Mouse (Mus musculus) MEL (cell line): Measurements from ENCODE around the gene Rom1. TPM values are rescaled to one million over a fixed set of nuclear protein-coding genes. Genes with fewer than 3 reads are reported as not detected.
A peak's percentile ranks its signal among the peaks of the same experiment; 100 is the strongest.

Experiments used
- DNase-seq: peaks from one replicate; pipeline ENCODE4 v3.0.0; 2011; ENCODE audit warnings: low read depth, low spot score
- H3K27ac ChIP-seq: 2 replicates; pipeline ENCODE4 v1.5.1; 2012; ENCODE audit warnings: low read depth, mild to moderate bottlenecking, control low read depth, low read length, moderate library complexity; ENCODE audit not compliant: control insufficient read depth
- H3K27me3 ChIP-seq, 2 experiments: fragments of 150-350 bp in 1 of 2; sonication (generic) in 1 of 2; 2 replicates each; pipeline ENCODE4 v1.6.1; 2012; ENCODE audit warnings: low read length in 2 of 2, mild to moderate bottlenecking in 2 of 2, improper control_type of control experiment in 1 of 2, moderate library complexity in 1 of 2; ENCODE audit not compliant: insufficient read depth in 2 of 2, control insufficient read depth in 1 of 2
- H3K36me3 ChIP-seq, 2 experiments: 2 replicates each; pipeline ENCODE4 v1.6.1; 2012 to 2014; ENCODE audit warnings: low read length in 2 of 2, improper control_type of control experiment in 1 of 2, inconsistent platforms in 1 of 2, mild to moderate bottlenecking in 1 of 2; ENCODE audit not compliant: insufficient read depth in 2 of 2, control insufficient read depth in 1 of 2
- H3K4me1 ChIP-seq, 2 experiments: fragments of 150-350 bp in 1 of 2; sonication (generic) in 1 of 2; 2 replicates each; pipeline ENCODE4 v1.6.1; 2012; ENCODE audit warnings: low read length in 2 of 2, improper control_type of control experiment in 1 of 2, mild to moderate bottlenecking in 1 of 2; ENCODE audit not compliant: insufficient read depth in 2 of 2, control insufficient read depth in 1 of 2
- H3K4me3 ChIP-seq, 2 experiments: fragments of 150-350 bp in 1 of 2; sonication (generic) in 1 of 2; 2 replicates each; pipeline ENCODE4 v1.5.1; 2012; ENCODE audit warnings: low read depth in 2 of 2, low read length in 2 of 2, mild to moderate bottlenecking in 2 of 2, moderate library complexity in 2 of 2, control low read depth in 1 of 2, improper control_type of control experiment in 1 of 2; ENCODE audit not compliant: control insufficient read depth in 1 of 2, insufficient read depth in 1 of 2
- H3K79me2 ChIP-seq: 2 replicates; pipeline ENCODE4 v1.6.1; 2012; ENCODE audit warnings: mild to moderate bottlenecking, low read length, moderate library complexity; ENCODE audit not compliant: control insufficient read depth, poor library complexity, insufficient read depth
- H3K9ac ChIP-seq: 2 replicates; pipeline ENCODE4 v1.6.1; 2012; ENCODE audit warnings: low read depth, mild to moderate bottlenecking, control low read depth, low read length, moderate library complexity; ENCODE audit not compliant: control insufficient read depth, poor library complexity, severe bottlenecking
- H3K9me3 ChIP-seq: fragments of 150-350 bp; sonication (generic); replicated peaks from 2 replicates; pipeline ENCODE4 v1.6.1; 2012; ENCODE audit warnings: mild to moderate bottlenecking, low read length, improper control_type of control experiment, moderate library complexity; ENCODE audit not compliant: insufficient read depth
- BHLHE40 ChIP-seq: IDR thresholded peaks from 2 replicates; pipeline ENCODE4 v1.6.1; 2012; ENCODE audit warnings: low read depth, mild to moderate bottlenecking, inconsistent platforms, low read length, improper control_type of control experiment, borderline replicate concordance
- CHD1 ChIP-seq: IDR thresholded peaks from 2 replicates; pipeline ENCODE4 v1.6.1; 2012; ENCODE audit warnings: low read depth, mild to moderate bottlenecking, inconsistent platforms, low read length, improper control_type of control experiment
- CHD2 ChIP-seq: IDR thresholded peaks from 2 replicates; pipeline ENCODE4 v1.6.1; 2011; ENCODE audit warnings: low read length, improper control_type of control experiment
- CTCF ChIP-seq, 3 experiments: IDR thresholded peaks in 2 of 3; conservative IDR thresholded peaks in 1 of 3; 2 replicates each; pipeline ENCODE4 v1.5.1; 2011 to 2012; ENCODE audit warnings: low read length in 3 of 3, low read depth in 2 of 3, mild to moderate bottlenecking in 2 of 3, improper control_type of control experiment in 1 of 3, inconsistent platforms in 1 of 3, mixed read lengths in 1 of 3, moderate library complexity in 1 of 3; ENCODE audit not compliant: control insufficient read depth in 1 of 3, insufficient read depth in 1 of 3, poor library complexity in 1 of 3, severe bottlenecking in 1 of 3
- ELF1 ChIP-seq: IDR thresholded peaks from 2 replicates; pipeline ENCODE4 v1.6.1; 2014; ENCODE audit warnings: low read depth, mild to moderate bottlenecking, inconsistent platforms, low read length, improper control_type of control experiment, moderate library complexity
- EP300 ChIP-seq, 2 experiments: IDR thresholded peaks; 2 replicates each; pipeline ENCODE4 v1.6.1; 2011; ENCODE audit warnings: improper control_type of control experiment in 2 of 2, low read length in 2 of 2, low read depth in 1 of 2, mild to moderate bottlenecking in 1 of 2
- ETS1 ChIP-seq: IDR thresholded peaks from 2 replicates; pipeline ENCODE4 v1.6.1; 2012; ENCODE audit warnings: low read depth, mild to moderate bottlenecking, inconsistent platforms, low read length, improper control_type of control experiment, moderate library complexity
- GABPA ChIP-seq: IDR thresholded peaks from 2 replicates; pipeline ENCODE4 v1.6.1; 2012; ENCODE audit warnings: low read depth, mild to moderate bottlenecking, inconsistent platforms, low read length, improper control_type of control experiment, moderate library complexity
- GATA1 ChIP-seq: IDR thresholded peaks from 2 replicates; pipeline ENCODE4 v1.6.1; 2011; ENCODE audit warnings: low read depth, low read length, improper control_type of control experiment
- HCFC1 ChIP-seq: IDR thresholded peaks from 2 replicates; pipeline ENCODE4 v1.6.1; 2012; ENCODE audit warnings: low read depth, mild to moderate bottlenecking, inconsistent platforms, low read length, improper control_type of control experiment, moderate library complexity
- JUND ChIP-seq: IDR thresholded peaks from 2 replicates; pipeline ENCODE4 v1.6.1; 2011; ENCODE audit warnings: low read depth, mild to moderate bottlenecking, improper control_type of control experiment, low read length
- KAT2A ChIP-seq: conservative IDR thresholded peaks from 2 replicates; pipeline ENCODE4 v1.6.1; 2012; ENCODE audit warnings: low read depth, low read length, improper control_type of control experiment, inconsistent platforms
- MAFK ChIP-seq: IDR thresholded peaks from 2 replicates; pipeline ENCODE4 v1.6.1; 2011; ENCODE audit warnings: low read depth, mild to moderate bottlenecking, low read length, improper control_type of control experiment, borderline replicate concordance
- MAX ChIP-seq: IDR thresholded peaks from 2 replicates; pipeline ENCODE4 v1.6.1; 2011; ENCODE audit warnings: low read length, improper control_type of control experiment
- MXI1 ChIP-seq: IDR thresholded peaks from 2 replicates; pipeline ENCODE4 v1.6.1; 2011; ENCODE audit warnings: mild to moderate bottlenecking, low read depth, low read length, improper control_type of control experiment
- MYB ChIP-seq: IDR thresholded peaks from 2 replicates; pipeline ENCODE4 v1.6.1; 2011; ENCODE audit warnings: mild to moderate bottlenecking, low read depth, low read length, improper control_type of control experiment
- MYC ChIP-seq: IDR thresholded peaks from 2 replicates; pipeline ENCODE4 v1.6.1; 2011; ENCODE audit warnings: low read depth, mild to moderate bottlenecking, low read length, improper control_type of control experiment, moderate library complexity
- NELFE ChIP-seq: IDR thresholded peaks from 2 replicates; pipeline ENCODE4 v1.6.1; 2011; ENCODE audit warnings: low read depth, low read length, improper control_type of control experiment
- NRF1 ChIP-seq: IDR thresholded peaks from 2 replicates; pipeline ENCODE4 v1.6.1; 2014; ENCODE audit warnings: low read depth, mild to moderate bottlenecking, inconsistent platforms, low read length, improper control_type of control experiment, moderate library complexity; ENCODE audit not compliant: poor library complexity, insufficient read depth, severe bottlenecking
- POLR2A ChIP-seq, 2 experiments: IDR thresholded peaks; 2 replicates each; pipeline ENCODE4 v1.6.1; 2011 to 2012; ENCODE audit warnings: low read length in 2 of 2, mild to moderate bottlenecking in 2 of 2, control low read depth in 1 of 2, improper control_type of control experiment in 1 of 2, low read depth in 1 of 2, moderate library complexity in 1 of 2; ENCODE audit not compliant: control insufficient read depth in 1 of 2, insufficient read depth in 1 of 2, poor library complexity in 1 of 2
- POLR2AphosphoS2 ChIP-seq: IDR thresholded peaks from 2 replicates; pipeline ENCODE4 v1.6.1; 2011; ENCODE audit warnings: low read length, improper control_type of control experiment
- POLR2AphosphoS5 ChIP-seq: IDR thresholded peaks from 2 replicates; pipeline ENCODE4 v1.6.1; 2012; ENCODE audit warnings: low read depth, borderline replicate concordance, mild to moderate bottlenecking, inconsistent platforms, low read length, moderate library complexity, mixed read lengths
- RCOR1 ChIP-seq: IDR thresholded peaks from 2 replicates; pipeline ENCODE4 v1.6.1; 2012; ENCODE audit warnings: low read depth, mild to moderate bottlenecking, inconsistent platforms, low read length, improper control_type of control experiment
- SIN3A ChIP-seq: IDR thresholded peaks from 2 replicates; pipeline ENCODE4 v1.6.1; 2012; ENCODE audit warnings: low read length, improper control_type of control experiment, inconsistent platforms
- SMC3 ChIP-seq: IDR thresholded peaks from 2 replicates; pipeline ENCODE4 v1.6.1; 2011; ENCODE audit warnings: low read depth, low read length, improper control_type of control experiment
- TAL1 ChIP-seq: IDR thresholded peaks from 2 replicates; pipeline ENCODE4 v1.6.1; 2012; ENCODE audit warnings: mild to moderate bottlenecking, inconsistent platforms, low read length, moderate library complexity, mixed read lengths
- TBP ChIP-seq: IDR thresholded peaks from 2 replicates; pipeline ENCODE4 v1.8.0; 2011; ENCODE audit warnings: low read depth, low read length, improper control_type of control experiment
- TCF12 ChIP-seq: IDR thresholded peaks from 2 replicates; pipeline ENCODE4 v1.6.1; 2014; ENCODE audit warnings: low read depth, mild to moderate bottlenecking, inconsistent platforms, low read length, improper control_type of control experiment, moderate library complexity
- UBTF ChIP-seq: IDR thresholded peaks from 2 replicates; pipeline ENCODE4 v1.6.1; 2012; ENCODE audit warnings: low read depth, mild to moderate bottlenecking, inconsistent platforms, low read length, improper control_type of control experiment, moderate library complexity, borderline replicate concordance; ENCODE audit not compliant: insufficient read depth
- USF1 ChIP-seq: IDR thresholded peaks from 2 replicates; pipeline ENCODE4 v1.6.1; 2014; ENCODE audit warnings: low read depth, mild to moderate bottlenecking, inconsistent platforms, low read length, improper control_type of control experiment, moderate library complexity
- USF2 ChIP-seq, 2 experiments: IDR thresholded peaks; 2 replicates each; pipeline ENCODE4 v1.6.1; 2011 to 2012; ENCODE audit warnings: improper control_type of control experiment in 2 of 2, low read length in 2 of 2, borderline replicate concordance in 1 of 2, inconsistent platforms in 1 of 2, low read depth in 1 of 2, mild to moderate bottlenecking in 1 of 2; ENCODE audit not compliant: insufficient read depth in 1 of 2
- ZC3H11A ChIP-seq: IDR thresholded peaks from 2 replicates; pipeline ENCODE4 v1.6.1; 2012; ENCODE audit warnings: low read depth, mild to moderate bottlenecking, inconsistent platforms, low read length, improper control_type of control experiment
- ZKSCAN1 ChIP-seq: IDR thresholded peaks from 2 replicates; pipeline ENCODE4 v1.6.1; 2012; ENCODE audit warnings: low read depth, mild to moderate bottlenecking, inconsistent platforms, low read length, improper control_type of control experiment, moderate library complexity
- ZMIZ1 ChIP-seq: IDR thresholded peaks from 2 replicates; pipeline ENCODE4 v1.6.1; 2012; ENCODE audit warnings: low read depth, mild to moderate bottlenecking, inconsistent platforms, low read length, improper control_type of control experiment, moderate library complexity
- ZNF384 ChIP-seq: IDR thresholded peaks from 2 replicates; pipeline ENCODE4 v1.6.1; 2012; ENCODE audit warnings: low read depth, mild to moderate bottlenecking, inconsistent platforms, low read length, improper control_type of control experiment
- polyA plus RNA-seq, 2 experiments: library from polyadenylated mRNA; stranded (reverse) in 1 of 2; unstranded in 1 of 2; fragments of >175 nt in 1 of 2; fragments of >200 nt in 1 of 2; gene quantifications; 2 replicates each; pipeline versions ENCODE4 v1.2.1 to v1.2.4; 2012; ENCODE audit warnings: low replicate concordance in 2 of 2, low read depth in 1 of 2; ENCODE audit not compliant: insufficient read length in 2 of 2, insufficient read depth in 1 of 2, missing spikeins in 1 of 2
- total RNA-seq: library from RNA; depleted of rRNA; stranded (reverse); fragments of 300-350 nt; gene quantifications from 2 replicates; pipeline ENCODE4 v1.2.3, GENCODE M21; 2012

Rom1 gene
- total and polyA plus RNA-seq, 3 experiments: 3.1 to 4.1 TPM; not detected in 1

DNA sequence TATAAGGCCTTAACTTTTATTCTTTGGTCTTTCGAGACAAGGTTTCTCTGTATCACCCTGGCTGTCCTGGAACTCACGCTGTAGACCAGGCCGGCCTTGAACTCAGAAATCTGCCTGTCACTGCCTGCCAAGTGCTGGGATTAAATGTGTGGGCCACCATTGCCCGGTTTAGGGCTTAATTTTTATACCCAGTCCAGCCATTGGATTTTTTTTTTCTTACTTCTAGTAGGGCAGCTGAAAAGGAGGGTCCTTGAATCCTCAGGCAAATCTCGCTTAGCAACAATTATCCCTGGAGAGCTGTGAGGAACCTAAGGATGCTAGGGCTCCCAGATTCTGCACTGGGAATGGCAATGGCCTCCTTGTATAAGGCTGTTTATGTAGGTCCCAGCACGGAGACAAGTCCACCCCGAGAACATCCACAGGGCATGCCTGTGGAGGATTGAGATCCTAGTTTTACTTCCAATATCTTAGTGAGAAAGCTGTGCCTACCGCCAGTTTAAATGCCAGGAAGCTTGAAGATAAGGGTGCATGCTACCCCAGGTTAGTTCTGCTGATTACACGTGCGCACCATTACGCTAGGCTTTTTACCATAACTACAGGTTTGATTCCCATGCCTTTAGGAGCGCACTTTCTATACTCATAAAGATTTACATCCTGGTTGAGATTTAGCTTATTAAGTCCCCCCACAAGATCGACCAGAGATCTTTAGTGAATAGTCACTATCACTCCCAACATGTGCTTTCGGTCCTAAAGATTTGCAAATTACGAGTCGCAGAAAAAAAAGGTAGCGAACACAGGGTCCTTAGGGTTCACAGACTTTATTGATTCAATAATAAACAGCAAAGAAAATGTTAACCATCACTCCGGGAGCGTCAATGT is 41.3 kb downstream of the Rom1 start:
- Histone ChIP-seq H3K4me1 (peaks cover 0 to 13% of the 10 kb centered on the region in 2 experiments; a peak in 1 of 4 replicates), H3K27me3 (no peaks in the 10 kb centered on the region), H3K79me2 (peaks cover 26% of the 10 kb centered on the region), H3K9ac (peak overlapping the region; percentile 94), H3K27ac (peak overlapping the region; percentile 91), H3K4me3 (peak overlapping the region; percentile 75 to 85), H3K36me3 (peaks cover 0 to 32% of the 10 kb centered on the region in 2 experiments; a peak in 2 of 4 replicates), H3K9me3 (no peaks in the 10 kb centered on the region)
- peak; percentile 64 for DNase-seq
- TF ChIP-seq ZNF384 (no peak), POLR2A (IDR thresholded peaks at IDR 0.05; ENCODE audit: control insufficient read depth in 1 of 2, insufficient read depth in 1 of 2, low read depth in 1 of 2, low read length in 2 of 2, poor library complexity in 1 of 2) (peak; percentile 41 to 52; a peak in 3 of 4 replicates), ETS1 (peak; percentile 61; the same call in 1 of the 2 replicates), HCFC1 (no peak; the same call in 1 of the 2 replicates), POLR2AphosphoS5 (0 out of 2 replicates have a peak, but pooled peaks have one; percentile 1), BHLHE40 (peak; percentile 80), NRF1 (no peak), USF1 (no peak), TCF12 (no peak), UBTF (no peak), MYB (peak; percentile 36; the same call in 1 of the 2 replicates), KAT2A (peak; percentile 65), TBP (no peak), GABPA (no peak), RCOR1 (peak; percentile 65), TAL1 (no peak), CHD1 (peak; percentile 98), CTCF (IDR thresholded peaks at IDR 0.05 in 2 of 3, conservative IDR thresholded peaks at IDR 0.05 in 1 of 3; ENCODE audit: control insufficient read depth in 1 of 3, insufficient read depth in 1 of 3, low read depth in 2 of 3, low read length in 3 of 3, poor library complexity in 1 of 3, severe bottlenecking in 1 of 3) (no peak), JUND (no peak), CHD2 (no peak; the same call in 1 of the 2 replicates), ZC3H11A (no peak), NELFE (no peak; the same call in 1 of the 2 replicates), MYC (peak; percentile 97), SMC3 (peak; percentile 29; the same call in 1 of the 2 replicates), USF2 (IDR thresholded peaks at IDR 0.05; ENCODE audit: borderline replicate concordance in 1 of 2, insufficient read depth in 1 of 2, low read depth in 1 of 2, low read length in 2 of 2) (no peak), ZKSCAN1 (no peak), MAX (peak; percentile 95), MAFK (peak; percentile 40; the same call in 1 of the 2 replicates), POLR2AphosphoS2 (peak; percentile 94), ZMIZ1 (peak; percentile 78), ELF1 (no peak), GATA1 (peak; percentile 40), MXI1 (peak; percentile 95), SIN3A (peak; percentile 84), EP300 (IDR thresholded peaks at IDR 0.05; ENCODE audit: low read depth in 1 of 2, low read length in 2 of 2) (no peak)
